Mouse (Mus musculus): ENCODE data around the gene Usp21. TPM values are rescaled to one million over a fixed set of nuclear protein-coding genes. Genes with fewer than 3 reads are reported as not detected.
"Not testable (repeated sequence)": the region's sequence is repeated elsewhere in the genome, so short reads cannot be mapped to it uniquely, and the experiment has no call there.

Gene Usp21
- polyA plus RNA-seq, 1 experiment from 2014 or later, result 81.5 TPM

DNA sequence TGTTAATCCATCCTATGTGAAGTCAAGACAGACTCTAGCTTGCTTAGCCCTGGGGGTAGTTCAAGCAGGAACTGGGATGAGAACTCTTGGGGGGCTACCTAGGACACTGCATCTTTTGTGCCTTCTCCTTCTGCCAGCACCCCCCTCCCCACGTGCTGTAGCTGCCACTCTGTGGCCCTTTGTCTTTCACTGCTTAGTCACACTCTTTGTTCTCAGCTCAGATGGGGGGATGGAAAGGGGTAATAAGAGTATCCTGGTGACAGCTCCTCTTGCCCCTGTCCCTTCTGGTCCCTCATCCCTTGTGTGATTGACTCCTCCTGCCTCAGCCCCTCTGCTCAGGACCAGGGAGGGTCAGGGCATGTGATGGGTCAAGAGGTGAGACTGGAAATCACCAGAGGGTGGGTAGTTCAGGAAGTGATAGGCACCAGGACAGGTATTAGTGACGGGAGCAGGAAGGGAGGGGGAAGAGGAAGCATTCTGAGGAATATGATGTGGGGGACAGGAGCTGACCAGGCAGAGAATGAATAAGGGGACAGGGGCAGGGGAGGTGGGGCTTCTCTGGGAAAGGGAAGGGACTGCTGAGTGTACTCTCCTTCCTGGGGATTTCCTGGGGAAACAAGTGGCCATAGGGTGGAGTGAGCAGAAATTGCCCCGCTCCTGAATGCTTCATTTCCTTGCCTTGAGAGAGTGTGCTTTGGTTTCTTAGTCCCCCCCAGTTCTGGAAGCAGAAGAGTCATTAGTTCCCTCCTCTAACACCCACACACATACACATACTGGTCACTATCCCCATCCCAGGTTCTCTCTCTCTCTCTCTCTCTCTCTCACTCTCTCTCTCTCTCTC lies 39.2 kb downstream of the Usp21 start:
- H3K27me3 ChIP-seq, result no peaks in the 10 kb centered on the region
- ATAC-seq (ENCODE audit: insufficient number of reproducible peaks, low FRiP score, low TSS enrichment, low read depth), result no peak
- H3K9ac ChIP-seq, result no peak overlapping the region
- 55% methylated on average over 3 of the region's 3 CpGs for WGBS
- H3K4me1 ChIP-seq, result peaks cover 73% of the 10 kb centered on the region
- no peaks in the 10 kb centered on the region for H3K9me3 ChIP-seq
- H3K36me3 ChIP-seq, result peaks cover 11% of the 10 kb centered on the region
- H3K4me2 ChIP-seq, result no peak overlapping the region
- H3K27ac ChIP-seq, result peak overlapping the region; percentile 94
- no peak overlapping the region for H3K4me3 ChIP-seq

GRCm38 (mm10) chr1:171247916-171248315 lies 39.9 kb downstream of the Usp21 start:
- WGBS, result 29% methylated on average over 4 of the region's 4 CpGs
- Histone ChIP-seq H3K4me1 (peaks cover 68% of the 10 kb centered on the region), H3K27ac (peak overlapping the region; percentile 94), H3K27me3 (no peaks in the 10 kb centered on the region), H3K4me2 (peak overlapping the region; percentile 58), H3K36me3 (peaks cover 17% of the 10 kb centered on the region), H3K9ac (no peak overlapping the region), H3K9me3 (no peaks in the 10 kb centered on the region), H3K4me3 (peak overlapping the region; percentile 63)
- ATAC-seq (ENCODE audit: insufficient number of reproducible peaks, low FRiP score, low TSS enrichment, low read depth), result no peak

DNA sequence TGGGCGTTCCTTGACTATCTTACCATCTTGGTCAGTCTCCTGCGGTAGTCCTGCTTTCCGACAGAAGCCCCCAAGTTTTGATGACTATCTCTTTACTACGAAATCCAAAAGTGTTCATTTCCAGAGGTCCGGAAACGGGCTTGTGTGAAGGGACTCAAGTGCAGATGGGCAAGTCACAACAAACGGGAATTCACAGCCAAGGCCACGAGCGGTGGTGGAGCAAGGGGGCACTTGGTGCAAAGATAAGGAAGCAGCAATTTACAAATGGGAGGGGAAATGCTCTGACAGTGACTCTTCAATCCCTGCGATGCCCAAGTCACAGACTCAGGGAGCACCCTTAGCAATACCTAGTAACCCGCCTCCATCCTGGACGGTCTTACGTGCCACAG lies 40.3 kb downstream of the Usp21 start:
- WGBS, result 10% methylated on average over 13 of the region's 13 CpGs
- H3K4me1 ChIP-seq, result peaks cover 64% of the 10 kb centered on the region
- no peaks in the 10 kb centered on the region for H3K27me3 ChIP-seq
- H3K9me3 ChIP-seq, result no peaks in the 10 kb centered on the region
- peak overlapping the region; percentile 58 for H3K4me2 ChIP-seq
- peak overlapping the region; percentile 63 for H3K4me3 ChIP-seq
- ATAC-seq (ENCODE audit: insufficient number of reproducible peaks, low FRiP score, low TSS enrichment, low read depth), result no peak
- 0 out of 2 replicates have a peak overlapping the region, but pooled peaks have one; percentile 14 for H3K9ac ChIP-seq
- H3K27ac ChIP-seq, result peak overlapping the region; percentile 94
- H3K36me3 ChIP-seq, result peaks cover 22% of the 10 kb centered on the region

- H3K36me3 ChIP-seq, result peaks cover 28% of the 10 kb centered on the region
- peak overlapping the region; percentile 72 for H3K4me2 ChIP-seq
- peak overlapping the region; percentile 63 for H3K4me3 ChIP-seq
- under 1% methylated on average over 41 of the region's 41 CpGs for WGBS
- no peaks in the 10 kb centered on the region for H3K27me3 ChIP-seq
- ATAC-seq (ENCODE audit: insufficient number of reproducible peaks, low FRiP score, low TSS enrichment, low read depth), result peak; percentile 90
- H3K27ac ChIP-seq, result peak overlapping the region; percentile 94
- peaks cover 58% of the 10 kb centered on the region for H3K4me1 ChIP-seq
- no peaks in the 10 kb centered on the region for H3K9me3 ChIP-seq
- peak overlapping the region; percentile 64 for H3K9ac ChIP-seq
Measured at GRCm38 (mm10) chr1:171246709-171247452, 40.9 kb downstream of the Usp21 start.

- WGBS, result 67% methylated on average over 8 of the region's 8 CpGs
- Histone ChIP-seq H3K27ac (no peak overlapping the region), H3K9me3 (no peaks in the 10 kb centered on the region), H3K4me2 (0 out of 2 replicates have a peak overlapping the region, but pooled peaks have one; percentile 72), H3K36me3 (peaks cover 42% of the 10 kb centered on the region), H3K9ac (no peak overlapping the region), H3K27me3 (no peaks in the 10 kb centered on the region), H3K4me3 (no peak overlapping the region), H3K4me1 (peaks cover 43% of the 10 kb centered on the region)
- no peak for ATAC-seq (ENCODE audit: insufficient number of reproducible peaks, low FRiP score, low TSS enrichment, low read depth)
Measured at GRCm38 (mm10) chr1:171245353-171245752, 42.4 kb downstream of the Usp21 start.

DNA sequence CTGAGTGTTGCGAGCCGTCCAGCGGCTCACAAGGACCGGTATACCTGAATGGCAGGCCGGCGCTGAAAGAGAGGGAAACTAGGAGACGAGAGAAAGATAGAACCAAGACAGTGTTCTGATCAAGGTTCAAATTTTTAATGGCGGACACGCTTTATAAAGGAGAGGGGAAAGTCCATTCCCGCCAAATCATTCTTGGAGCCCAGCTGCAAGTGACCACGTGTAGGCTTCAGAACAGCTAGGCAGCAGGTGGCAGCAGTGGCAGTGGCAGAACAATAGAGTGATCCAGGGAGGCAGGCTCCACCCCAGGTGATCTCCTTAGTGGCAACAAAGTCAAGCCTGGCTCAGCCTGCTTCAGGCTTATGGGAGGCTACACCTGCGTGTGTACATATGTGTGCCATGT lies 45.8 kb downstream of the Usp21 start:
- peaks cover 13% of the 10 kb centered on the region for H3K4me1 ChIP-seq
- H3K36me3 ChIP-seq, result peaks cover 75% of the 10 kb centered on the region
- not testable (repeated sequence) for H3K27me3 ChIP-seq; H3K9ac ChIP-seq; ATAC-seq (ENCODE audit: insufficient number of reproducible peaks, low FRiP score, low TSS enrichment, low read depth); H3K9me3 ChIP-seq; H3K27ac ChIP-seq; H3K4me2 ChIP-seq; H3K4me3 ChIP-seq
- WGBS, result 84% methylated on average over 12 of the region's 12 CpGs

- Histone ChIP-seq H3K36me3 (peaks cover 85% of the 10 kb centered on the region), H3K4me2 (no peak overlapping the region), H3K9ac (no peak overlapping the region), H3K27ac (no peak overlapping the region), H3K9me3 (no peaks in the 10 kb centered on the region), H3K4me3 (no peak overlapping the region), H3K27me3 (no peaks in the 10 kb centered on the region), H3K4me1 (peaks cover 8% of the 10 kb centered on the region)
- ATAC-seq (ENCODE audit: insufficient number of reproducible peaks, low FRiP score, low TSS enrichment, low read depth), result no peak
- WGBS, result 89% methylated on average over 10 of the region's 10 CpGs
Measured at GRCm38 (mm10) chr1:171240911-171241310, 46.9 kb downstream of the Usp21 start.

- H3K36me3 ChIP-seq, result peaks cover 87% of the 10 kb centered on the region
- H3K9me3 ChIP-seq, result no peaks in the 10 kb centered on the region
- H3K9ac ChIP-seq, result no peak overlapping the region
- no peak for ATAC-seq (ENCODE audit: insufficient number of reproducible peaks, low FRiP score, low TSS enrichment, low read depth)
- H3K4me1 ChIP-seq, result 0 out of 2 replicates have a peak, but pooled peaks cover 2% of the 10 kb centered on the region
- no peak overlapping the region for H3K4me3 ChIP-seq
- no peak overlapping the region for H3K4me2 ChIP-seq
- no peaks in the 10 kb centered on the region for H3K27me3 ChIP-seq
- H3K27ac ChIP-seq, result no peak overlapping the region
- WGBS, result 76% methylated on average over 15 of the region's 15 CpGs
Measured at GRCm38 (mm10) chr1:171239992-171240744, 47.6 kb downstream of the Usp21 start.

DNA sequence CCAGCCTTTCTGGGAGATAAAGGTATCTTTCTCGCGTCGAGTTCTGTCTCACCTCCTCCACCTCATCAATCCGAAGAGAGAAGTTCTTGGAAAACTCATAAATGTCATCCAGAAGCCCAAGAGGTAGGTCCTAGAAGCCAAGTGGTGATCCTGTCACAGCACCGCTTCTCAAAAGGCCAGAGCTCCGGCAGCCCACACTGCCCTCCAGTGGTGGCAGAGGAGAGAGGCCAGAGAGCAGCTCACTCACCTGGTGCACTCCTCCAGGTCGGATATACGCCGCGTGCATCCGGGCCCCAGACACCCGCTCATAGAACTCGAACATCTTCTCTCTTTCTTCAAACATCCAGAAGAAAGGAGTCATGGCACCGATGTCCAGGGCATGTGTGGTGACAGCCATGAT lies 49.3 kb downstream of the Usp21 start:
- ATAC-seq (ENCODE audit: insufficient number of reproducible peaks, low FRiP score, low TSS enrichment, low read depth), result no peak
- H3K4me2 ChIP-seq, result no peak overlapping the region
- no peak overlapping the region for H3K4me3 ChIP-seq
- no peaks in the 10 kb centered on the region for H3K4me1 ChIP-seq
- H3K27ac ChIP-seq, result no peak overlapping the region
- WGBS, result 70% methylated on average over 14 of the region's 14 CpGs
- peaks cover 97% of the 10 kb centered on the region for H3K36me3 ChIP-seq
- no peak overlapping the region for H3K9ac ChIP-seq
- H3K9me3 ChIP-seq, result no peaks in the 10 kb centered on the region
- H3K27me3 ChIP-seq, result no peaks in the 10 kb centered on the region

- Histone ChIP-seq H3K4me2 (no peak overlapping the region), H3K4me1 (no peaks in the 10 kb centered on the region), H3K27ac (no peak overlapping the region), H3K27me3 (no peaks in the 10 kb centered on the region), H3K4me3 (no peak overlapping the region), H3K36me3 (peaks cover 90% of the 10 kb centered on the region), H3K9ac (no peak overlapping the region), H3K9me3 (no peaks in the 10 kb centered on the region)
- 89% methylated on average over 6 of the region's 6 CpGs for WGBS
- no peak for ATAC-seq (ENCODE audit: insufficient number of reproducible peaks, low FRiP score, low TSS enrichment, low read depth)
Measured at GRCm38 (mm10) chr1:171237438-171237837, 50.4 kb downstream of the Usp21 start.

DNA sequence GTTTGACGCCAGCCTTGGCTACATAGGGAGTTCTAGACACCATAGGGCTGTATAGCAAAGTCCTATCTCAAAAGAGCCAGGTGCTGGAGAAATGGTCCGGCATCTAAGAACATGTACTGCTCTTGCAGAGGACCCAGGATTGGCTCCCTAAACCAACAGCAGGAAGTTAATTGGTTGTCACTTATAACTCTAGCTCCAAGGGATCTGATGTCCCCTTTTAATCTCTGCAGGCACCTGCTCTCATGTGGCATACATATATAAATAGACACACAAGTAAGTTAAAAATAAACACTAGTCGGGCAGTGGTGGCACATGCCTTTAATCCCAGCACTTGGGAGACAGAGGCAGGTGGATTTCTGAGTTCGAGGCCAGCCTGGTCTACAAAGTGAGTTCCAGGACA lies 52.0 kb downstream of the Usp21 start:
- Histone ChIP-seq H3K4me1 (0 out of 2 replicates have a peak, but pooled peaks cover 2% of the 10 kb centered on the region), H3K4me2 (no peak overlapping the region), H3K9me3 (no peaks in the 10 kb centered on the region), H3K9ac (no peak overlapping the region), H3K4me3 (no peak overlapping the region), H3K27me3 (no peaks in the 10 kb centered on the region), H3K27ac (no peak overlapping the region), H3K36me3 (peaks cover 75% of the 10 kb centered on the region)
- ATAC-seq (ENCODE audit: insufficient number of reproducible peaks, low FRiP score, low TSS enrichment, low read depth), result no peak
- 89% methylated on average over 4 of the region's 4 CpGs for WGBS

All from limb, embryonic 15.5 days (tissue).